Mouse (Mus musculus) heart, adult 11 months (tissue): ENCODE data around the gene Spata45.

Source experiments
- DNase-seq: peaks from one replicate; pipeline ENCODE4 v3.0.0; 2022

The Spata45 gene

DNA sequence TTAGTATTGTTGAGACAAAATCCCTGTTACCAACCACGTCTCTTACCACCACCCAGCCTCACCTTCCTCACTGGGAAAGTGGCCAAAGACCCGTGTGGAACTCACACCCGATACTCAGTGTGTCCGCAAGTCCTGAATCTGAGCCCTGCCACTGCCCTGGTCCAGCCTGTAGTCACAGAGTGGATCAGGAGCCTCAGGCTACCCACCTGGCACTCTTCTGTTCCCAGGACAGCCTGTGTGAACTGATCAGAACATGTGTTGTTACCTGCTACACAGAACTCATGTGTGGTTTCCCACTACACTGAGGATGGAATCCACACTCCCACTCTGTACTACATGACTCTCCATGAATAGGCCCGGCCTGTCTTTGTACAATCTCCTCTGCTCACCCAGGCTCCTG lies 5.7 kb downstream of the Spata45 start:
- DNase-seq = peak; percentile 36

DNA sequence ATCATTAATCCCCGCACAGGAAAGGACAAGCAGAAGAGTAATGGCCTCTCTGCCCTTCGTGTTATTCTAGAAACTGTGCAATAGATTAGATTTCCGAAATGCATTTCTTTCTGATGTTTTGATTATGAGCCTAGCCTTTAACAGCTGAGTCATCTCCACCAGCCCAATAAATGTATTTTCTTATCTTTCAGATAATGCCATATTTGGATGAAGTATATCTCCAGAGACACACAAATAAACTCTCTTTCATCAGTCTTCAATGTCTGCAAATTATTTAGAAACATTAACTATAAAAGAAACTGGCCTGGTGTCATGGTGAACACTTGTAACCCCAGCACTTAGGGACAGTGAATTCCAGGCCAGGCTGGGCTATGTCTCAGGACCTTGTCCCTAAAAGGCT lies 6.2 kb downstream of the Spata45 start:
- DNase-seq = peak; percentile 19

DNA sequence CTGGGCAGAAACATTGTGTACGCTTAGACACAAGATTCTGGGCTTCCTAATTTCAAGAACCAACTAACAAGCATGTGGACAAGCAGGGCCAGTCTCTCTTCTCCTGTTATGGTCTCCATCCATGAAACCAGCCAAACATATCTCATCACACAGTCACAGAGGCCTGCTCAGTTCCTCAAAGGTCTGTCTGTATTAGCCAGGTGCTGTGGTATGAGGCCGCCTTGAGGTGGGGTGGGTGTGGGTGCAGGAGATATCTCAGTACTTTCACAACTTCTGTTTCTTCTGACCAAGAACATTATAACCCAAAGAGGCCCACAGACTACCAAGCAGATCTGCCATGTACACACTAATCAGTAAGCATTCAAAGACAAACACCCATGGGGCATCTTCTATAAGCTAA lies 8.8 kb downstream of the Spata45 start:
- DNase-seq = peak; percentile 53

DNA sequence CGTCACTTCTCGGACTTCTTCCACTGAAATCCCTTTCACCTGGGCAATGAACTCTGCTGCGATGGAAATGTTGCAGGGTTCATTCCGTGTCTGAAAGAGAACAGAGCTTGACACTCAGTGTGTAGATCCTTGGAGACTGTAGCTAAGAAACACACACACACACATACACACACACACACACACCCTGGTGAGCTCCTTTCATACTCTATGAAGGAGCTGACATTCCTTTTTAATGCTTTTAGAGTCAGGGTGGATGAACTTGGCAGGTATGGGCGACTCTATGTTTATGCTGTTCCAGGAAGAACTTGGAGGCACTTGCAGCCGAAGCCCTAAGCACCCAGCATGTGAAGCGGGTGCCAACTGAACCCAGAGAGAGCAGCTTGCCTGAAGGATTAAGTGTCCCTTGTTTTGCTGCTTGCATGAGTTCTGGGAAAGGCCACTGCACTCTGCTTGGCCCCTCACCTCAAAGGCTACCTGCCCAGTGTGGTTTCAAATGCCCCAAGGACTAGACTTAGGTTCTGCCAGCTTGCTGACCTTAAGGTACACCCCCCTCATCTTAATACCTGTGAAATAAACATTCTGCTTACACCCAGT lies 9.9 kb downstream of the Spata45 start:
- DNase-seq = peak; percentile 79

DNA sequence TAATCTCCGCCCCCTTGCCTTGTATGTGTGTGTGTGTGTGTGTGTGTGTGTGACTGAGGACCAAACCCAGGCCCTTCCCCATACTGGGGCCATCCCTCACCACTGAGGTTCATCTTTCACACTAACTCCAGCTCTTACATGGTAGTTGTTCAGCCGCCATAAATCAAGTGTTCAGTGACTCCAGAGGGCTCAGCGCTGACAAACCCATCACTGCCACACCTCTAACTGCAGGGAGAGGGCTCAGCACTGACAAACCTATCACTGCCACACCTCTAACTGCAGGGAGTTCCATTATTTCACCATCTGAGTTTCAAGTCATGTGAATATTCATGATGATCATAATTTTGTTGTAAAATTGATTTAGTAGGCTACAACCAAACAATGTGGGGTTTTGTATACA lies 17.1 kb downstream of the Spata45 start:
- DNase-seq = no peak

DNA sequence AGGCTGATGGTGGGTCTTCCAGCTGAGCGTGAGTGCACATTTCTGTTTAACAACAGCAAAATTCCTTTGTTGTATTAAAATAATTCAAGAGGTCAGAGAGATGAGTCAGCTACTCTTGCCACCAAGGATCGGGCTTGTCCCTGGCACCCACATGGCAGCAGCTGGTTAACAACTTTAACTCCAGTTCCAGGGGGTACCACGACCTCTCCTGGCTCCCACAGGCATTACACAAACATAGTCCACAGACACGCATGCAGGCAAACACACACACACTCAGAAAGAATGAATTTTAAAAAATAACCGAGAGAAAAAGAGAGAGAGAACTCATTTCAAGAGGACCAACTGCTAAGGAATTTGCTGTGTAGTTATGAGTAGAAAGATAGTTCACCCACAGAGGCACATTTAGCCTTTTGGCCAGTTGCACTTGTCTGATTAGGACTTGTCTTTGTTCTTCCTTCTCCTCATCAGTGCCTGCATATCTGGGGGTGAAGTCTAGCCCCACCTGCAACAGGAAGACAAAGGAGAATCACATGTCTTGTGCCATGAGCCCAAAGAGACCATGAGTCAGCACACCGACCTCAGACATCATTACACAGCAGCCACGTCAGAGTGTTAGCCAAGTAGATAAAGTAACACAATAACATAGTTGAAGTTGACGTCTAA lies 18.6 kb downstream of the Spata45 start:
- DNase-seq = no peak

DNA sequence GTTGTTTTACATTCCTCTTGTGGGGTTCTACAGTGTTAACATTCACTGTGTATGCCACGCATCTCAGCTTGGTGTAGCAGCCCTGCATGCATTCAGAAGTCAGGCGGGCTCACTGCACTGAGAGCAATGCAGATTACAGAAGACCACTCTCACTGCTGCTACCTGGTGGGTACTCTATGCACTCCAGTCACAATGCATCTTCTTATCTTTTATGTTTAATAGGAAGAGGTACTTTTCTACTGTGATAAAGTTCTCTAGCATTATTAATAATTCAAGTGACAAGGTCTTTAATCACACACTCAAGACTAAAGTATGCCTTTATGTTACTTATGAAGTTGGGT lies 19.1 kb downstream of the Spata45 start:
- no peak for DNase-seq

DNA sequence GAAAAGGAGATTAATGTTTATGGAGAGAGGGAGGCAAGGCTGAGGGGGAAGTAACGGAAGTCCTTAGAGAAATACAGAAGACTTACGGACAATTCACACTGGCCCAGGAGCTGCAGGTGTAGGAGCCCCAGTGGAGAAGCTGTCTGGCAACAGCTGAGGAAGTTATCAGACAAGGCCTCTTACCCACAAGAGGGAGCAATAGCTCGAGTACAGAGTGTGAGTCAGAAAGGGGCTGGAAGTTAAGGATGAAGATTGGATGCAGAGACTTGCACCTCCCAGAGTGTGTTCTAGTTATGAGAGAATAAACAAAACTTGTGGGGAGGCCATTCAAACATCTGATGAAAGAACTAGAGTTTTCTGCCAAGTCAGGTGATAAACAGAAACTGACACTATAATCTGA lies 21.0 kb downstream of the Spata45 start:
- no peak for DNase-seq

DNA sequence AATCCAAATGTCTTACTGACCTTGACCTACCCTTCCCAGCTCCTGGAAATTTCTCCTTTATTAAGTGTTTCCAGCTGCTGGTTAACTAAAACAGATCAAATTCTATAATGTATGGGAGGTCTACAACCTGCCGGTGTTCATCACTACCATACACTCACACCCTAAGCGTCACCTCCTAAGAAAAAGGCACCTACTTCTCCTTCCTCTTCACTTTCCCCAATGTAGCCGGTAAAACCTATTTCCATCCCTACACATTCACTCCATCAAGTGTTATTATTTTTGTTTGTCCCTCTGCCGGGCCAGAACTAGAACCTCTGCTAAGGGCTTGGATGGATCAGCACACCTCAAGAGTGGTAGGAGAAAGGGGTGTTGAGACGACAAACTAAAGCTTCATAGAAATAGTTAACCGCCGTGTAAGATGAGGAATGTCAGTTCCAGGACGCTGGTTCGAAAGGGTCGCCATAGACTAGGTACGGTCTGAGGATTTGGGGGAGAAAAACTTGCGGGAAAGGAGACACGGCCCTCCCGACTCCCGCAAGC lies 25.9 kb downstream of the Spata45 start:
- no peak for DNase-seq

DNA sequence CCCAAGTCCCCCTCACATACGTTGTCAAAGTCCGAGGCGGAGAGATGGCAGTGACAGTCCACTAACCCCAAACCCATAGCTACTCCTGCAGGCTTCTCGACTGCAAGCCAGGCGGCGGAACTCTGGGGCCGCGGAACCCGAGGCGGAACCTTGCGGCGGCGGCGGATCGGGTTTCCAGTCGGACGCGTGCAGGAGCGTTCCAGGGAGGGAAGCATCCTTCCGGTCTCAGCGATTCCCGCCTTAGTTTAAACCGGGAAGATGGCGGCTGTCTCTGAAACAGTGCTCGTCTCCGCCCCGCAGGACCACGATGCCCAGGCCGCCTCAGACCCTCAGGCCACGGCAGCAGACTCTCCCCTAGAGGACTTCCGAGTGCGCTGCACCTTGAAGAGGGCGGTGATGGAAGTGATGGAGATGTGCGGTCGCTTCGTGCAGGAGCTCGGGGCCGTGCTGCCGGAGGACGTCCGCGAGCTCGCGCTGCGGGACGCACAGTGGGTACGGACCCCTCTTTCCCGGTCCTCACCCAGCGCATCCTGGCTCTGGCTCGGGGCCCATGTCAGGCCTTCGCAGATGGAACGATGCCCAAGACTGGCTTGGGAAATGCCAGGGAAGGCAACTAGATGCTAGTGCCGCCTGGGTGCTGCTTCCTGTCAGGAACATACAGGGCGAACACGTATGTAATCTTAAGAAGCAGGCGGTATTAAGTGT lies 26.5 kb downstream of the Spata45 start, which contains the start of the genes Tatdn3 and Nsl1:
Gene Tatdn3 (minus strand): TSS at position 152 of the 705 bp plus-strand sequence.
Gene Nsl1 (plus strand): TSS at position 232 of the 705 bp plus-strand sequence.
- peak; percentile 98 for DNase-seq

DNA sequence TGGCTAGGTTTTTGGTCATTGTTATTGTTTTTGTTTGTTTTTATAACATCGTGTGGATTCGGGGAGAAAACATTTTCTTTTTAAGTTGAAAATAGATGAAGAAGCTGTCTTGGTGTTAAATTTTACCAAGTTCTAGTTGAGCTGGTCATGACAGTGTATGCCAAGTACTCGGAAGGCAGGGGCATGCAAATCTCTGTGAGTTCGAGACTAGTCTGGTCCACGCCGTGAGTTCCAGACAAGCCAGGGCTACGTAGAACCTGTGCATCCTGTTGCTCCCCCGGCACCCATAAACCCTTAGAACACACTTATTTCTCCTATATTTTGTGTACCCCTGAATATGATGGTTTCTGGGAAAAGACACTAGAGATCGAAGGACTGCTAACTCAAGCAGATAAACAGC lies 27.3 kb downstream of the Spata45 start:
- DNase-seq = no peak

DNA sequence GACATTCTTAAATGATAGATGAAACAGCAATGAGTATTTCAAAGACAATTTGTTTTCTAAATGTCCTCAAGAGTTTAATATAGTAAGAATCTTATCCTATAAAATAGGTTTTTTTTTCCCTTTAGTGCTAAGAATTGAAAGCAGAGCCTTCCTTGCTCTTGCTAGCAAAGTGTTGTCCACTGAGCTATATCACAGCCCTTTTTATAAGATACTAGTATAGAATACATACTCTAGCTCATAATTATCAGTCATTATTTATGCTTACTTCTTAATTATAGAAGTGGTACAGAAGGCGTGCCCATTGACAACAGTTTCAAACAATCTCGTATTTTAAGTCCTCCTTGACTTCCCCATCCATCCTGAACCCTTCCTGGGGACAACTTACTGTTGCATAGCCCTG lies 28.1 kb downstream of the Spata45 start:
- DNase-seq = no peak

DNA sequence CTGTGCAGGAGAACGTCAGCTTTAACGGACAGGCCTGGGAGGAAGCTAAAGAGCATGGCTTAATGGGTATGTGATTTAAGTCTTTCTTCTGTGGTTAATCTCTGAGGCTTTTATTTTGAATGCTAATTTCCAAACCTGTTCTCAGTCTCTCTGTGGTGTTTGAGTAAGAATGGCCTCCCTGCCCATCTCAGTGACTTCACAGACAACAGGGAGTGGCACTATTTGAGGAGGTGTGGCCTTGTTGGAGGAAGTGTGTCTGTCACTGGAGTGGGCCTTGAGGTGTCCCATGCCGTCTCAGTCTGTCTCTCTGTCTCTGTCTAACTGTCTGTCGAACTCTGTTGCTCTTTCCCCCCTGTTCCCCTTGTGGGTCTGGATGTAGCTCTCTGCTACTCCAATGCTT lies 28.7 kb downstream of the Spata45 start:
- DNase-seq = no peak

DNA sequence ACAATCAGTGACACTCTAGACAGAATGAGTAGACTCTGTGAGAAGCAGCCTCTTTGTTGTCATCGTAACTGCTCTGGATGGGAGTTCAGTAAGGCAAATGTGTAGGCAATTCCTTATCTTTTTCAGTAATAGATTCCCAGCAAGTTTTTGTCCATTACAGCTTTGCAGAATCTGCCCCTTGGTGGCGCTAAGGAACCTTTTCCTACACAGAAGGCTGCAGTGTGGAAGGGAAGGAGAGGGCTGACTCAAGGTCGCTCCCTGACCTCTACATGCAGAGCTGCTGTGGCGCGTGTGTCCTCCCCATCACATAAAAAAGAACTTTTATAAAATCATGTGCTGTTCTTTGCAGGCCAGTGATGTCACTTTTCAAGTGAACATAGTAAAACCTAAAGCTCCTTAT lies 31.9 kb downstream of the Spata45 start:
- DNase-seq = no peak

DNA sequence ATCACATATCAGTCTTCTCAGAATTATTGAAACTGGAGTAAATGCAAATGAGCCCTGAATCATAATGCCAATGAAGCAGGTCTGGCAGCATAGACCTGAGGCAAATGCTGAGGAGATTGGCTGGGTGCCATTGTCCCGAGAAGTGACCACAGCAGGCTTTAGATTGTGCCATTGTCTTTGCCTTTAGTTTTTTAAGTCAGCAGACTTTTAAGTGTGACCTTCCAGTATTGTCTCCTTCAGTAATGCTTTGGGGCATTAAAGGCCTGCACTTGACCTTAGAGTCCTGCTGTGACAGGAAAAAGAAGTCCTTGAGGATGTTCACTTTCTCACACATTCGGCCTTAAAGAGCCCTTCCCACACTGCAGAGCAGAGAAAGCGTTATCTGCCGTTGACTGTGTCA lies 33.8 kb downstream of the Spata45 start:
- no peak for DNase-seq

DNA sequence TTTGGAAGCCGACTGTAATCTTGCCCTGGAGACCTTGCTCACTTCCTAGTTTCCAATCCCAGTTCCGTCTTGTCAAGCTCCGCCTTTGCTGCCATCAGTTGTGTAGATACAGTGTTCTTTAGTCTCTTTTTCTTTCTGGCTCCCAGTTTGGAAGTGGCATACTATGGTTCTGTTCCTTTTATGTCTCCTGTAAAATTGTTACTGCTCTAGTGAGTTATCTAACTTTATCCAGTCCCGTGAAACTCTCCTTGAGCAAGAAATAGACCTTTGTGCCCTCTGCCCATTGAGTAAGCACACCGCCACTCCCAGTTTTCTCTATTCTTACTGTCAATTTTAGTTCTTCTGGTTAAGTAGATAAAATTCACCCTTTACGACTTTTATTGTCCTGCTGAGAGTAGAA lies 35.2 kb downstream of the Spata45 start:
- no peak for DNase-seq

DNA sequence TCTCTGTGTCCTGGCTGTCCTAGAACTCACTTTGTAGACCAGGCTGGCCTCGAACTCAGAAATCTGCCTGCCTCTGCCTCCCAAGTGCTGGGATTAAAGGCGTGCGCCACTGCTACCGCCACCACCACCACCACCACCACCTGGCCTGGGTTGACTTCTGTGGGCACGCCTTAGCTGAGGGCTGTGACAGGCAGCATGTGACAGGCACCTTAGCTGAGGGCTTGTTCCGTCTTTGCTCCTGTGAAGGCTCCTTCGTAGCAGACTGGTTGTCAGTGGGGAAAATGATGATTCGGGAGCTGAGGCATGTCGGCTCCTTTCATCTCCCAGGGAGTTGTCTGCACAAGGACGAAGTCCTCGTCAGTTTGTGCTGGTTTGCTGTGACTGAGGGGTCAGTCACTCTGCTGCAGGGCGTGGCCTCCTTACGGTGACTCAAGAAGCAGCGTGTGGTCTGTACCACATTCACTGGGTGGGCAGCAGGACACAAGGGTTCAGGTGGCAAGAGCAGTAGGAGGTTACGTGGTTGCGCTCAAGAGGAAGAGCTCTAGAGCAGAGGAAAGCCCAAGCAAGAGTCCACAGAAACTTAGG lies 36.0 kb downstream of the Spata45 start:
- no peak for DNase-seq

DNA sequence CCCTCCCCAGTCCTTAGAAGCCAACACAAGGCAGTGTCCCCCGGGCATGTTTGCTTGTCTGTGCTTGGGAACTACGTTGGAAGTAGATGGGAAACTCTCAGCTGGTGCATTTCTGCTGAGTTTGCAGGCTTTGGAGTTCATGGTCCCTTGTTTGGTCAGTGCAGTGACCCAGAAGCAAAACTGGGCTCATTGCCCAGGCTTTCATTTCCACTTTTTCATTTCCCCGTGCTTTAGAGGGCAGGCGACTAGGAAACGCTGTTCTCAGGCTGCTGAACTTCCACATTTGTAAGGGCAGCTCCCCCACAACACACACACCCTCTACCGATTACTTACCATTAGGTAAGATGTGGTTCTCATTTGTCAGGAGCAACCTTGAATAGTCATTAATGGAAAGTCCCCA lies 36.6 kb downstream of the Spata45 start:
- DNase-seq = peak; percentile 98

DNA sequence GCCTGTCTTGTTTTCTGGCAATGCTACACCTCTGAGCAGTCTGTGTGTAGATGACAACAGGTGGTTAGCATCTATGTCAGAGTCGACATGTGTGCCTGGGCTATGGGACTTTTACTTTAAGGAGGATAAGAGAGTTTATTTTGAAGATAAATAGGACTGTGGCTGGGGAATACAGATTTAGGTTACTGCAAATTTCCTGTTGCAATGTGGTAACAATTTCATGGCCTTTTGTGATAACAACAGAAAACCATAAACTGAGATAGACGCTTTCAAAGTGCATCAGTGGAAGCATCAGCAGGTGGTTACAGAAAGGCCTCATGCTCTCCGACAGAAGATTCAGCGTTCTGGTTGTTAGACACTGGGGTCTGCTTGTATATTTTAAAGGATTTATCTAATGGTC lies 37.0 kb downstream of the Spata45 start:
- DNase-seq = no peak

DNA sequence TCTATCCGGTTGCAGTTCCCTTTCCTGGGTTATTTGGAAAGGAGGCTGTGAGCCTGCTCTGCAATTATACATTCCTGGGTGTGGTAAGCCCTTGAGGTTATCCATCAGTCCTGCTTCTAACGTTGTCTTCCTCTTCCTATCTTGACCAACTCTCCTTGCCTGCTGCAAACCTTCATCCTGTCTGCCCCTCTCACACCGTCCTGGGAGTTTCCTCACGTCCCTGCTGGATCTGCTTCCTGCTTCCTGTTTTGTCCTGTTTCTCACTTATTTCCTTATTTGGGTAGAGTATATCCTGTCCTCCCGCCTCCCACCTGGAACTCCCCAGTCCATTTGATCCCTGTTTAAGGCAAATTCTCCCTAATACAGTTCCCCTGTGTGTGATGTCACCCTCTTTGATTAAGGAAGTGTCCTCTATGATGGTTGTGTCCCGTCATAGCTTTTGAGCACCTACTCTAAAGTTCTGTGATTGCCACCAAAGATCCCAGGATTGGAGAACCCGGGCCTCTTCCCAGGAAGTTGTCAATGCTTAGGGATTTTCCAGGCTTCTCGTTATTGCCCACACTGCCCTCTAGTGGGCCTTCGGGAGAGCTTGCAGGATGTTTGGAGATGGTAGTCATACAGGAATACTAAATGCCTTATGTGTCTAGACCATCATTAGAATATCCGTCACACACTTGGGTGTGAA lies 38.9 kb downstream of the Spata45 start:
- DNase-seq = peak; percentile 97

DNA sequence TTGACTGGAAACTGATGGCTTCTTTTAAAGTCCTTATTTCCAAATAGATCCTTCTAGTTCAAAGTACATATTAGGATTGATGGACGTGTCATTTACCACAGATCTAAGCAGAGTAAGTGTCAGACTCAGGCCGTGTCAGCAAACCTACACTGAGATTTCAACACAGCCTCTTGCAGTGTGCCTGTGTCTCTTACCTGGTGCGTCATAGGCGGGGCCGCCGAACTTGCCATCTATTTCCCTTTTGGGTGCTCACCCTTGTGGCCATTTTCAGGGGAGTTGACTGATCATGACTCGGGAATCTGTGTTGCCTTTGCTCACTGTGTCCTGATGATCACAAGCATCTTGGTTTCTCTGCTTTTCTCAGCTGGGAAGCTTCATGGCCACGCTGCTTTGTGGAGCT lies 46.8 kb downstream of the Spata45 start:
- DNase-seq = no peak

DNA sequence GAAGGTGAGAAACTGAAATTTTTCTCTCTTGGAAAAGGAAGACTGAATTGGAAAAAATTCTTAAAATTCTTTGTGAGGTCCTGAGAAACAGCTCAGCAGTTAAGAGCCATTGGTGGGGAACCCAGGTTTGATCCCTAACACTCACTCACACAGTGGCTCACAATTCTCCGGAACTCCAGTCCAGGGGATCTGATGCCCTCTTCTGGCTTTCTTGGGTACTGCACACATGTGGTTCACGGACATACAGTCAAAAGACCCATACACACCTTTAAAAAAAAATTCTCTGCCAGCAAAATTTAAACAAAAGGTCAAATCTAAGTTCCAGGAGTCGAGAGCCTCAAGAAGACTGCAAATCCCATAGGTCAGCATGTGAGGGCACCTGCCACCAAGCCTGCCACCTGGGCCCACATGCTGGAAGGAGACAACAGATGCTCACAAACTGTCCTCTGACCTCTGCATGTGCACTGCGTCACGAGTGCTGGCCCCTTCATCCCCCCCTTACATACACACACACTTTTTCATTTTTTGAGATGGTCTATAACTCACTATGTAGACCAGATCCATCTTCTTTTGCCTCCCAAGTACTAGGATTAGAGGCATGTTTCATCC lies 48.6 kb downstream of the Spata45 start:
- no peak for DNase-seq

DNA sequence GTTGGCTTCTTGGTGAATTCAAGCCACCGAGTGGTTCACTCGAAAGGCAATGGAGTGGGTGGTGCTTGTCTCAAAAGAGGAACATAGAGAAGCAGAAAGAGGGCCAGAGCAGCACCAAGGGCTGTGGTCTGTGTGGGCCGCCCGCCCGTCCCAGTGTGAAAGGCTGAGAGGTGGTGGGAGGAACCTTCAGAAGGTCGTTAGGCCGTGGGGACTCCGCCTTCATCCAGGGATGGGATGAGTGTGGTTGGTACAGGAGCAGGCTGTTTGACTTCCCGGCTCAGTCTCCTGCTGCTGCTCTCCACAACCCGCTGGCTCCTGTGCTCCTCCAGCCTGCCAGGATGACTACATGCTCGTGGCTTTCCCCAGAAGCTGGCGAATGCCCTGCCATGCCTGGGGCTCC lies 49.2 kb downstream of the Spata45 start:
- peak; percentile 94 for DNase-seq
